Mouse (Mus musculus): ENCODE results near the gene Wrap73. TPM values are rescaled to one million over a fixed set of nuclear protein-coding genes. Genes with fewer than 3 reads are reported as not detected.

Wrap73 gene
- total and polyA plus RNA-seq, 3 experiments = 11.8 to 16.9 (median 12.3) TPM

DNA sequence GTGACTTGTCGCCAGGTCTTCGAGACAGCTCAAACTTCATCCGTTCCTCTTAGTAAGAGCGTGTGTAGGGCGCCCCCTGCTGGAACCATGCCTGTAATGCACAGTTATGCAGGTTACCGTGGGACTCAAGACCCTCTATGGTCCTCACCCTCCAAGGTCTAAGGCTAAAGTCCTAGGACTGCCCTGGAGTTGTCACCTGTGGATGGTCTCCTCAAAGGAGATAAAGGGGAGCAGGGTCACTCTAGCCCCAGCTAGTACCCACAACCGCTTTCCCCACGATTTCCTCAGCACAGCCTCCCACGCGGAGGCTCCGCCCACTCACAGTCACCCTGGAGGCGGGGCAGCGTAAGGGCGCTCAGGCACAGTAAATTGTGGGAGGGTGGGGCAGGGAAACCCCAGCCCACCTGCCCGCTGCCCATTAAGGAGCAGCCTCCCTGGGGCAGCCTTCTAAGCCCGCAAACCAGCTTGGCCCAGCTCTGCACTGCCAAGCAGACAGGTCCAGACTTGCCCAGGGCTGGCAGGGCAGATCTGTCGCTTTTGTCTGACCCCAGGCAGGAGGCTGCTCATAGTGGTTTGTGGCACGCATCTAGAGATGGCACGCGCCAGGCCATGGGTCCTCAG, 36.7 kb upstream of the Wrap73 start:
- TF ChIP-seq POLR2A (IDR thresholded peaks at IDR 0.05; ENCODE audit: insufficient read depth, low read depth, low read length) (no peak), EP300 (IDR thresholded peaks at IDR 0.05; ENCODE audit: insufficient read depth, low read depth, low read length) (no peak), CTCF (IDR thresholded peaks at IDR 0.05) (peak; percentile 81)
- no peaks in the 10 kb centered on the region for H3K79me2 ChIP-seq (replicated peaks; ENCODE audit: control insufficient read depth, insufficient read depth, low read length)
- no peaks in the 10 kb centered on the region for H3K36me3 ChIP-seq (ENCODE audit: control insufficient read depth, insufficient read depth, low read length)
- no peaks in the 10 kb centered on the region; the same call in 1 of the 2 replicates for H3K27me3 ChIP-seq (ENCODE audit: control insufficient read depth, insufficient read depth, low read length)
- no peak overlapping the region for H3K9ac ChIP-seq (ENCODE audit: low read depth, low read length)
- peak; percentile 32 to 59 for DNase-seq
- no peaks in the 10 kb centered on the region for H3K4me1 ChIP-seq (ENCODE audit: control insufficient read depth, insufficient read depth, low read length)
- intact Hi-C loops (cut with DNase I) = no loop called here
- no peak overlapping the region for H3K4me3 ChIP-seq
- H3K27ac ChIP-seq = no peak overlapping the region
- 31% methylated on average over 20 of the region's 20 CpGs for WGBS

DNA sequence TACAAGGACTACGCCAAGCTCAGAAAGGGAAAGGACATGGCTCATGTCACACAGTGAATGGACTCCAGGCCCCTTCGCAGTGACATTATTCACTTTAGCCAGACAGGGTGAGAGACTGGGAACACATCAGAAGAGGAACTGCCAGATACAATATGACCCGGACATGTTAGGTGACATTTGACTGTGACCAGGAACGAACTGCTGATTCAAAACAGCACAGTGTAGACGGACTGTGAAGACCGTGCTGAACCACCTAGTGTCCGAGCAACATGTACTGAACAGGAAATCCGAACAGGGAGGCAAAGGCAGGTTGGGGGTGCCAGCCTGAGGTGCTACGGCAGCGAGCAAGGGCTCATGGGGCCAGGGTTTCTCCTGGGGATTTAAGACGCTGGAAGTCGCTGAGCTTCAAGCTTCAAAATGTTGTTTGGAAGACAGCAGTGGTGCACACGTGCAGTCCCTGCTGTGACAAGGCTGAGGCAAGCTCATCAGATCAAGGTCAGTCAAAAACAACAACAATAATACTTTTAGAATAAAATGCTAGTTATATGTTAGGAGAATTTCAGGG, 35.6 kb upstream of the Wrap73 start:
- no peak overlapping the region for H3K27ac ChIP-seq
- H3K79me2 ChIP-seq (replicated peaks; ENCODE audit: control insufficient read depth, insufficient read depth, low read length) = no peaks in the 10 kb centered on the region
- 64% methylated on average over 13 of the region's 13 CpGs for WGBS
- TF ChIP-seq CTCF (IDR thresholded peaks at IDR 0.05) (no peak), POLR2A (IDR thresholded peaks at IDR 0.05; ENCODE audit: insufficient read depth, low read depth, low read length) (no peak), EP300 (IDR thresholded peaks at IDR 0.05; ENCODE audit: insufficient read depth, low read depth, low read length) (no peak)
- intact Hi-C loops (cut with DNase I) = no loop called here
- no peaks in the 10 kb centered on the region for H3K36me3 ChIP-seq (ENCODE audit: control insufficient read depth, insufficient read depth, low read length)
- H3K4me1 ChIP-seq (ENCODE audit: control insufficient read depth, insufficient read depth, low read length) = no peaks in the 10 kb centered on the region
- H3K9ac ChIP-seq (ENCODE audit: low read depth, low read length) = no peak overlapping the region
- no peaks in the 10 kb centered on the region; the same call in 1 of the 2 replicates for H3K27me3 ChIP-seq (ENCODE audit: control insufficient read depth, insufficient read depth, low read length)
- DNase-seq = no peak
- no peak overlapping the region for H3K4me3 ChIP-seq

DNA sequence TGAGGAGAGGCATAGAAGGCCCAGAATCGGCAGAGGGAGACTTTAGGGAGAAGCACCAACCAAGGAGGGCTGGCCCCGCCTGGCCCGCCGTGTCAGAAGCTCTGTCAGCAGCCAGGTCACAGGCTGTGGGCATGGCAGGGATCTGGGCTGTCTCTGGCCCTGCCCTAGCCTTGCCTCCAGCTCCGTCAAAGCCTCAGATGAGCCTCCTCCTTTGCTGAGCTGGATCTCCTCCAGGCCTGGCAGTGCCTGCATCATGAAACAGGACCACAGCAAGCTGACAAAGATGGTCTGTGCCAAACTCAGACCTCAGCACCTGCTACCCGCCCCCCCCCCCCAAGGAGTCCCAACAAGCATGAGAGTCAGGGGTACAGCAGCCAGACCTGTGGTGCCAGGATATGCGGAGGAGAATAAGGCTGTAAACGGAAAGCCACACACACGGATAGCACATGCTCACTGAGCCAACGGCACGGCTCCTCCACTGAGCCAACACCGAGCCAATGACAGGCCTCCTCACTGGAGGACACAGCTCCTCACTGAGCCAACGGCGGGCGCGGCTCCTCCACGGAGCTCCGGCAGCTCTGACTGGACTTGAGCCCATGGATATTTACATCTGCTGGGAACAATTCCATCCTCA, 32.8 kb upstream of the Wrap73 start:
- 39% methylated on average over 18 of the region's 18 CpGs for WGBS
- intact Hi-C loops (cut with DNase I) = no loop called here
- DNase-seq = no peak
- no peak for TF ChIP-seq POLR2A (IDR thresholded peaks at IDR 0.05; ENCODE audit: insufficient read depth, low read depth, low read length)
- TF ChIP-seq EP300 (IDR thresholded peaks at IDR 0.05; ENCODE audit: insufficient read depth, low read depth, low read length) = no peak
- no peak for TF ChIP-seq CTCF (IDR thresholded peaks at IDR 0.05)
- H3K4me3 ChIP-seq = no peak overlapping the region
- no peak overlapping the region for H3K27ac ChIP-seq
- no peaks in the 10 kb centered on the region; the same call in 1 of the 2 replicates for H3K27me3 ChIP-seq (ENCODE audit: control insufficient read depth, insufficient read depth, low read length)
- H3K9ac ChIP-seq (ENCODE audit: low read depth, low read length) = no peak overlapping the region
- no peaks in the 10 kb centered on the region for H3K4me1 ChIP-seq (ENCODE audit: control insufficient read depth, insufficient read depth, low read length)
- H3K36me3 ChIP-seq (ENCODE audit: control insufficient read depth, insufficient read depth, low read length) = no peaks in the 10 kb centered on the region
- H3K79me2 ChIP-seq (replicated peaks; ENCODE audit: control insufficient read depth, insufficient read depth, low read length) = no peaks in the 10 kb centered on the region

DNA sequence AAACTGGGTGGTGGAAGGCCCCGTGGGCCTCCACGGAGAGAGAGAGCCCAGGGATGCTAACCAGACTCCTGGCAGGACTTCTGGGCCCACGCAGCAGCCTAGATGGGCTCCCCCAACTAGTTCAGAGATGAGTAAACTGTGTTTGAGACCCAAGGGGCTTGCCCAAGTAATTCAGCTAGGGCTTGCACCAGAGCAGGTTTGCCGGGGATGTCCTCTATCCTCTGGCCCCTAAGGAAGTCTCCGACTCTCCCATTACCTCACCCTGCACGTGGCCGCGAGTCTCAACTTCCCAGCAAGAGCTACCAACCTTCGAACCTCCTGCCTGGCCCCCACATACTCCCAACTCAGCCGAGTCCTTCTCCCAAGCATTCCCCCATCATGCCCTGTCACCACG, 32.3 kb upstream of the Wrap73 start:
- TF ChIP-seq EP300 (IDR thresholded peaks at IDR 0.05; ENCODE audit: insufficient read depth, low read depth, low read length) = no peak
- TF ChIP-seq POLR2A (IDR thresholded peaks at IDR 0.05; ENCODE audit: insufficient read depth, low read depth, low read length) = no peak
- no peak for TF ChIP-seq CTCF (IDR thresholded peaks at IDR 0.05)
- H3K4me3 ChIP-seq = no peak overlapping the region
- WGBS = 65% methylated on average over 11 of the region's 11 CpGs
- H3K27me3 ChIP-seq (ENCODE audit: control insufficient read depth, insufficient read depth, low read length) = no peaks in the 10 kb centered on the region; the same call in 1 of the 2 replicates
- H3K36me3 ChIP-seq (ENCODE audit: control insufficient read depth, insufficient read depth, low read length) = no peaks in the 10 kb centered on the region
- H3K79me2 ChIP-seq (replicated peaks; ENCODE audit: control insufficient read depth, insufficient read depth, low read length) = no peaks in the 10 kb centered on the region
- intact Hi-C loops (cut with DNase I) = no loop called here
- DNase-seq = no peak
- H3K9ac ChIP-seq (ENCODE audit: low read depth, low read length) = no peak overlapping the region
- H3K4me1 ChIP-seq (ENCODE audit: control insufficient read depth, insufficient read depth, low read length) = no peaks in the 10 kb centered on the region
- H3K27ac ChIP-seq = no peak overlapping the region

DNA sequence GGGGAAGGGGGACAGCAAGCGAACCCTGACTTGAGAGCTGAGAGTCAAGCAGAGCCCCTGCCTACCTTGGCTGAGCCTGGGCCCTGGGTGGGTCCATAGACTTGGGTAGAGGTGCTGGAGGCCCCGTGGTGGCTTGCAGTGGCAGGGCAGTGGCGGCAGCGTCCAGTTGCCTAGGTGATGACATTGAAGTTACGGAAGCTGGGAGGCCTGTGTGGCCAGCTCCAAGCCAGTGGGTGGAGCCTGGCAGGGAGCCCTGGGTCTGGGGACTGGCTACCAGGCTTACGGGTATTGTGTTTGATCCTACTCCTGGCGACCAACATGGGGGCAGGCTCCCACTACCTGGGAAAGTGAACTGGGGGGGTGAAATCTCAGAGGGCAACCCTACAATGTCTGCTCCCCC, 25.8 kb upstream of the Wrap73 start:
- Histone ChIP-seq H3K4me1 (ENCODE audit: control insufficient read depth, insufficient read depth, low read length) (no peaks in the 10 kb centered on the region), H3K36me3 (ENCODE audit: control insufficient read depth, insufficient read depth, low read length) (no peaks in the 10 kb centered on the region), H3K27ac (no peak overlapping the region), H3K27me3 (ENCODE audit: control insufficient read depth, insufficient read depth, low read length) (no peaks in the 10 kb centered on the region; the same call in 1 of the 2 replicates), H3K4me3 (no peak overlapping the region), H3K79me2 (replicated peaks; ENCODE audit: control insufficient read depth, insufficient read depth, low read length) (no peaks in the 10 kb centered on the region), H3K9ac (ENCODE audit: low read depth, low read length) (no peak overlapping the region)
- no peak for TF ChIP-seq CTCF (IDR thresholded peaks at IDR 0.05)
- TF ChIP-seq POLR2A (IDR thresholded peaks at IDR 0.05; ENCODE audit: insufficient read depth, low read depth, low read length) = no peak
- no peak for TF ChIP-seq EP300 (IDR thresholded peaks at IDR 0.05; ENCODE audit: insufficient read depth, low read depth, low read length)
- intact Hi-C loops (cut with DNase I) = no loop called here
- no peak for DNase-seq
- WGBS = 43% methylated on average over 7 of the region's 7 CpGs

DNA sequence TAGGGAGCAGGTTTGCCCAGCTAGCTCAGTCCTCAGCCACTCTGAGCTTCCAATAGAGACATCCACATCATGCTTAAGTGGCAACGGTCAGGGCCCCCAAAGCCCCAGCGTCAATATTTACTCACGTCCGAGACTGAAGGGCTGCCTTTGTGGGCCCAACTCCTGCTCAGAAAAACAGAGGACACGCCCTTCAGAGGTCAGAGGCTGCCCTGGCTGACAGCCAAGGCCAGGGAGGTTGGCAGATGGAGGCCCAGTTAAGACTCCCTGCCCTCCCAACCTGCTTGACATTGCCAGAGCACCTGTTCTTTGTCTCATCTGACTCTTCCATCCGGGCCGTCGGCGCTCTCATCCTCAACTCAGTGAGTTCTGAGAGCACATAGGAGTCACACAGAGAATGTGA, 23.4 kb upstream of the Wrap73 start:
- H3K4me1 ChIP-seq (ENCODE audit: control insufficient read depth, insufficient read depth, low read length) = no peaks in the 10 kb centered on the region
- 52% methylated on average over 9 of the region's 9 CpGs for WGBS
- intact Hi-C loops (cut with DNase I) = no loop called here
- H3K27ac ChIP-seq = no peak overlapping the region
- no peaks in the 10 kb centered on the region for H3K27me3 ChIP-seq (ENCODE audit: control insufficient read depth, insufficient read depth, low read length)
- DNase-seq = no peak
- H3K79me2 ChIP-seq (replicated peaks; ENCODE audit: control insufficient read depth, insufficient read depth, low read length) = no peaks in the 10 kb centered on the region
- H3K36me3 ChIP-seq (ENCODE audit: control insufficient read depth, insufficient read depth, low read length) = no peaks in the 10 kb centered on the region
- H3K4me3 ChIP-seq = no peak overlapping the region
- no peak for TF ChIP-seq POLR2A (IDR thresholded peaks at IDR 0.05; ENCODE audit: insufficient read depth, low read depth, low read length)
- TF ChIP-seq EP300 (IDR thresholded peaks at IDR 0.05; ENCODE audit: insufficient read depth, low read depth, low read length) = no peak
- TF ChIP-seq CTCF (IDR thresholded peaks at IDR 0.05) = no peak
- H3K9ac ChIP-seq (ENCODE audit: low read depth, low read length) = no peak overlapping the region
